Mouse (Mus musculus) kidney, adult 18-20 months (tissue): Measurements from ENCODE around the gene Mmgt2.

ENCODE experiments used
- DNase-seq: peaks from one replicate; pipeline ENCODE4 v3.0.0; 2021

Mmgt2 gene

GRCm38 (mm10) chr11:62710657-62711056 lies 62.2 kb downstream of the Mmgt2 start:
- no peak for DNase-seq
